Mouse (Mus musculus) gastrocnemius, adult 8-10 months (tissue): ENCODE results near the gene Ccser1. TPM values are rescaled to one million over a fixed set of nuclear protein-coding genes. Genes with fewer than 3 reads are reported as not detected.

Experiments used
- DNase-seq, 2 experiments: peaks; one replicate each; pipeline ENCODE4 v3.0.0; 2022; ENCODE audit warnings: low spot score in 2 of 2
- total RNA-seq, 4 experiments: library from RNA; stranded (reverse); gene quantifications; 2 replicates each; pipeline ENCODE4 v1.2.4; 2022

The Ccser1 gene
- total RNA-seq = 1 to 10 TPM in 1 of 4 experiments, under 1 TPM in 3; 0.46 to 1.4 (median 0.80) TPM

- DNase-seq = peak; percentile 14 to 28
Observed at GRCm38 (mm10) chr6:61179949-61180755, at the start of gene Ccser1. Gene Ccser1, plus strand, starts transcription at chr6:61180324.

- DNase-seq = no peak
Observed at GRCm38 (mm10) chr6:61136436-61136835, 43.7 kb upstream of the Ccser1 start.

GRCm38 (mm10) chr6:61143031-61143430, 37.1 kb upstream of the Ccser1 start:
- DNase-seq = no peak

GRCm38 (mm10) chr6:61152924-61153323, 27.2 kb upstream of the Ccser1 start:
- DNase-seq = no peak

GRCm38 (mm10) chr6:61154654-61155053, 25.5 kb upstream of the Ccser1 start:
- no peak for DNase-seq

GRCm38 (mm10) chr6:61155059-61155629, 25.0 kb upstream of the Ccser1 start:
- DNase-seq = no peak

- no peak for DNase-seq
Observed at GRCm38 (mm10) chr6:61155718-61156117, 24.4 kb upstream of the Ccser1 start.

GRCm38 (mm10) chr6:61162117-61162516, 18.0 kb upstream of the Ccser1 start:
- no peak for DNase-seq

- DNase-seq = no peak
Observed at GRCm38 (mm10) chr6:61166891-61167290, 13.2 kb upstream of the Ccser1 start.

- DNase-seq = no peak
Observed at GRCm38 (mm10) chr6:61176126-61176525, 4.0 kb upstream of the Ccser1 start.

- no peak for DNase-seq
Observed at GRCm38 (mm10) chr6:61177476-61177875, 2.6 kb upstream of the Ccser1 start.

- no peak for DNase-seq
Observed at GRCm38 (mm10) chr6:61179641-61179948, 529 bp upstream of the Ccser1 start.

GRCm38 (mm10) chr6:61180756-61181191, 650 bp downstream of the Ccser1 start:
- no peak for DNase-seq

- DNase-seq = no peak
Observed at GRCm38 (mm10) chr6:61189029-61189428, 8.9 kb downstream of the Ccser1 start.

GRCm38 (mm10) chr6:61191597-61192386, 11.7 kb downstream of the Ccser1 start:
- no peak for DNase-seq

GRCm38 (mm10) chr6:61203344-61203743, 23.2 kb downstream of the Ccser1 start:
- DNase-seq = no peak

- DNase-seq = no peak
Observed at GRCm38 (mm10) chr6:61206042-61206441, 25.9 kb downstream of the Ccser1 start.

GRCm38 (mm10) chr6:61206619-61207018, 26.5 kb downstream of the Ccser1 start:
- no peak for DNase-seq

GRCm38 (mm10) chr6:61210061-61210737, 30.1 kb downstream of the Ccser1 start:
- no peak for DNase-seq

- DNase-seq = no peak
Observed at GRCm38 (mm10) chr6:61215705-61216104, 35.6 kb downstream of the Ccser1 start.

GRCm38 (mm10) chr6:61216514-61216913, 36.4 kb downstream of the Ccser1 start:
- DNase-seq = no peak

GRCm38 (mm10) chr6:61217717-61218116, 37.6 kb downstream of the Ccser1 start:
- DNase-seq = no peak
